Mouse (Mus musculus): ENCODE results near the gene Fbxo48. TPM values are rescaled to one million over a fixed set of nuclear protein-coding genes. Genes with fewer than 3 reads are reported as not detected.

The Fbxo48 gene
- total and polyA plus RNA-seq, 3 experiments, result 1.3 to 48.9 (median 16.0) TPM

DNA sequence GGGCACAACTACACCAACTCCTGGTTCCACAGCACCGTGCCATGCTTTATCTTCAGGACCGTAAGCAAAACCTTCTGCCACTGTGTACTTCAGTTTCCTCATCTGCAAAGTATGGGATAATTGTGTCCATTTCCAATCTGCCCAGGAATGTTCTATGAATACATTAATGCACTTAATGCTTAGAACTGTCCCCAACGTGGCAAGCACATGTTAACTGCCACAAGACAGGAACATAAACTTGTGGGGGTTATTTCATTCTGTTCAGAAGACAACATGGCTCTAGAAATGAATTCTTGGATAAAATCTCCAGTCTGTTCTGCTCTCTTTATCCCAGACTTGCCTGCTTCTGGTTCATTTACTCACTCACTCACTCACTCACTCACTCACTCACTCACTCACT, 52.6 kb downstream of the Fbxo48 start:
- Histone ChIP-seq H3K4me3 (ENCODE audit: low read depth, low read length) (peak overlapping the region; percentile 52; the same call in 1 of the 2 replicates), H3K27me3 (ENCODE audit: insufficient read depth, low read length) (no peaks in the 10 kb centered on the region), H3K36me3 (replicated peaks) (peaks cover 14% of the 10 kb centered on the region), H3K4me1 (ENCODE audit: insufficient read depth, low read depth, low read length) (peaks cover 73% of the 10 kb centered on the region), H3K9me3 (replicated peaks) (no peaks in the 10 kb centered on the region)
- no peak for DNase-seq (ENCODE audit: low spot score)
- no peak for ATAC-seq (ENCODE audit: extremely low read depth, insufficient number of reproducible peaks, low FRiP score, poor library complexity, severe bottlenecking)
- TF ChIP-seq POLR2AphosphoS5 (IDR thresholded peaks at IDR 0.05; ENCODE audit: insufficient replicate concordance, low read depth, low read length) (no peak), TAL1 (conservative IDR thresholded peaks at IDR 0.05; ENCODE audit: low read depth, low read length) (no peak), GATA1 (IDR thresholded peaks at IDR 0.05; ENCODE audit: borderline replicate concordance, low read length) (no peak), GATA2 (IDR thresholded peaks at IDR 0.05; ENCODE audit: borderline replicate concordance, low read depth, low read length) (no peak), CTCF (IDR thresholded peaks at IDR 0.05; ENCODE audit: low read depth, low read length) (no peak)

Other genes starting within 250 kb of the Fbxo48 start
- gene Egfr, start 199.2 kb upstream of the Fbxo48 start, total RNA-seq (2014; fragmentation: Nextera tagmentation), result not detected in 2 replicates
- gene Egfr, start 199.2 kb upstream of the Fbxo48 start, total RNA-seq (2017), result under 0.01 and 0.05 TPM in 2 replicates
- gene Egfr, start 199.2 kb upstream of the Fbxo48 start, polyA plus RNA-seq (2012), result not detected in 2 replicates
- gene Cnrip1, start 100.2 kb downstream of the Fbxo48 start, total RNA-seq (2014; fragmentation: Nextera tagmentation), result not detected in 2 replicates
- 0.06 and 0.27 TPM in 2 replicates for gene Cnrip1, start 100.2 kb downstream of the Fbxo48 start, total RNA-seq (2017)
- gene Cnrip1, start 100.2 kb downstream of the Fbxo48 start, polyA plus RNA-seq (2012), result not detected in 2 replicates
- gene Plek, start 101.0 kb downstream of the Fbxo48 start, total RNA-seq (2014; fragmentation: Nextera tagmentation), result 114 and 120 TPM in 2 replicates
- 312 and 315 TPM in 2 replicates for gene Plek, start 101.0 kb downstream of the Fbxo48 start, total RNA-seq (2017)
- 1.8 and 2.9 TPM in 2 replicates for gene Plek, start 101.0 kb downstream of the Fbxo48 start, polyA plus RNA-seq (2012)
- gene Ppp3r1, start 207.9 kb downstream of the Fbxo48 start, total RNA-seq (2014; fragmentation: Nextera tagmentation), result 80.7 and 87.3 TPM in 2 replicates
- gene Ppp3r1, start 207.9 kb downstream of the Fbxo48 start, total RNA-seq (2017), result 82.9 and 88.5 TPM in 2 replicates
- 23.0 and 27.7 TPM in 2 replicates for gene Ppp3r1, start 207.9 kb downstream of the Fbxo48 start, polyA plus RNA-seq (2012)
- gene Wdr92, start 230.7 kb downstream of the Fbxo48 start, total RNA-seq (2014; fragmentation: Nextera tagmentation), result 29.6 and 37.3 TPM in 2 replicates
- 42.5 and 45.1 TPM in 2 replicates for gene Wdr92, start 230.7 kb downstream of the Fbxo48 start, total RNA-seq (2017)
- gene Wdr92, start 230.7 kb downstream of the Fbxo48 start, polyA plus RNA-seq (2012), result 2.1 and 4.8 TPM in 2 replicates

All from G1E (cell line).